Mouse (Mus musculus): Measurements from ENCODE around the gene Rptor. TPM values are rescaled to one million over a fixed set of nuclear protein-coding genes. Genes with fewer than 3 reads are reported as not detected.

The Rptor gene
- total and polyA plus RNA-seq, 2 experiments from 2014 or later, result 8.5 to 64.8 TPM

DNA sequence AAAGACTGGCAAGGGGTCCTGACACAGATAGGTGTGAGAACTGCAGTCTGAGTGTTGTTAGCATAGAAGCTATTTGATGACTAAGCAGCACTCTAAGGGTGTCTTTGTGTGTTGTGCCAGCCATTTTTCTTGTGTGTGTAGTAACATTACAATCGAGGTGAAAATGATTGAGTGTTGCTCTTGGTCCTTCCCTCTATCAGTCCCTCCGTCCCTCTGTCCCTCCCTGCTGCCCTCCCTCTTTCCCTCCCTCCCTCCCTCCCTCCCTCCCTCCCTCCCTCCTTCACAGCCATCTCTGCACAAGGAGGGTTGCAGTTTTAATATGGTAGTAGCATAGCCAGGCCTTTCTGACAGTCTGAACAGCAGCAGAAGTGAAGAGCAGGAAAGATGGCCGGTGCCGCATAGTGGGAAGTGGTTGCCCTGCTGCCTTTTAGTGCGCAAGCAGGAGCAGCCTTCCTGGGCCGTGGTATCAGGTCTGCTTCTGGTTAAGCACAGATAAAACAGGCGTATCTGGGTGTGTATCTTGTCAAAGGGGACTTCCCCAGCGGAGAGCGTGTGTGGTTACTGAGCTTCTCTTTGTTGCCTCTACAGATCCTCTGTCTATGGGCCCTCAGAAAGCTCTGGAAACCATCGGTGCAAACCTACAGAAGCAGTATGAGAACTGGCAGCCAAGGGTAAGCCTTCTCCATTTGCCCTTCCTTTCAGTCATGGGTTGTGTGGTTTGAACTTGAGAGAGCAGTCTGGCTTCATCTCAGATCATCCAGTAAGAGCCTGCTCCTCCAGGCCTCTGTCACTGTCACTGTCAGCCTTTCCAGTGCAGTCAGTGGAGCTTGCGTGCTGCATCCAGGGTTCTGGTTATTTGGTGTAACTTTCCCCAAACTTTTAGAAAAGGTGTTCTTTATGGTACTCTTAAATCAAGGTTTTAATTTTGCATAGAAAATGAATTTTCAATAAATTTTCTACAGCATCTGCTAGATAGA, 68.3 kb downstream of the Rptor start:
- H3K27ac ChIP-seq (ENCODE audit: low read depth, low read length), result no peak overlapping the region
- TF ChIP-seq CTCF (IDR thresholded peaks at IDR 0.05), result no peak
- 79% methylated on average over 11 of the region's 11 CpGs for WGBS
- no peaks in the 10 kb centered on the region for H3K9me3 ChIP-seq (ENCODE audit: low read length)
- no peak overlapping the region for H3K4me3 ChIP-seq (ENCODE audit: low read depth, low read length)
- H3K4me1 ChIP-seq (ENCODE audit: insufficient read depth, low read length), result 0 out of 2 replicates have a peak, but pooled peaks cover 3% of the 10 kb centered on the region
- ATAC-seq (ENCODE audit: low FRiP score) (no peak), DNase-seq (ENCODE audit: low spot score) (no peak)
- no peaks in the 10 kb centered on the region; the same call in 1 of the 2 replicates for H3K36me3 ChIP-seq (ENCODE audit: insufficient read depth, low read length)
- H3K9ac ChIP-seq (replicated peaks; ENCODE audit: low read length, poor library complexity, severe bottlenecking), result no peak overlapping the region
- no peaks in the 10 kb centered on the region for H3K27me3 ChIP-seq (ENCODE audit: insufficient read depth, low read length)
- no peak overlapping the region for H3K4me2 ChIP-seq (ENCODE audit: low read depth, low read length, poor library complexity, severe bottlenecking)

DNA sequence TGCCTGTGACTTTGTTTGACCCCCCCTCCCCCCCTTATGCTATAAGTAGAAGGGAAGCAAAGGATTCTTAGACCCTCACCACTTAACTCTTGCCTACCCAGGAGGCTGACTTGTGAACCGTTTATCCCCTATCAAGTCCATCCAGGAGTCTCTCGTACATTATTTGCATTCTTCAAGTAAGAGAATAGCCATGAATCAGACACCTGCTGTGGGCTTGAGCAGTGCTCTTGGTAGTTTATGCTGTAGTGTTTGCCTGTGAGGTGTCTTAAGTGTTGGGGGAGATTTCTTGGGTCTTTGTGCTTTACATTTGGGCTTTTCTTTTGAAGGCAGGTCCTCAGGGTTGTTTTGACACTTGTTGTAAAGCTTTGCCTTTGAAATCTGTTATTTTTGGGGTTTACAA, 69.3 kb downstream of the Rptor start:
- WGBS, result 26% methylated on average over 2 of the region's 2 CpGs

DNA sequence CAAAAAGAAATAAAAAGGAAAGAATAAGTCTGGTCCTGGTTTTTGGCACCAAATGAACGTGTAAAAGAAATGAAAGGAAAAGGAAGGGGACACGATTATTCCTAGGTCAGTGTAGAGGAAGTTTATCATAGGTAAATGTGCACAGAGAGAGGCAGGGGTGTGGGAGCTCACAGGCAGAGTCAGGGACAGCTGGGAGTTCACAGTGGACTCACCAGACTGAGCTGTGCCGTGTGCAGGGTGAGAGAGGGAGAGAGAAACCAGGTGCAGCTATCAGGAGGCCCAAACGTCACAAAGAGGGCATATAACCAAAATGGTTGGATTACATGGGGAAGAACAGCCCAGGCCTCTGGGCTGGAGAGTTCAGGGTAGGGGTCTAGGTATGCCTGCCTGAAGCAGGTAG, 70.1 kb downstream of the Rptor start:
- Histone ChIP-seq H3K9ac (replicated peaks; ENCODE audit: low read length, poor library complexity, severe bottlenecking) (no peak overlapping the region), H3K4me3 (ENCODE audit: low read depth, low read length) (no peak overlapping the region), H3K4me2 (ENCODE audit: low read depth, low read length, poor library complexity, severe bottlenecking) (no peak overlapping the region), H3K27me3 (ENCODE audit: insufficient read depth, low read length) (no peaks in the 10 kb centered on the region), H3K36me3 (ENCODE audit: insufficient read depth, low read length) (no peaks in the 10 kb centered on the region; the same call in 1 of the 2 replicates), H3K4me1 (ENCODE audit: insufficient read depth, low read length) (peaks cover 13% of the 10 kb centered on the region; the same call in 1 of the 2 replicates), H3K27ac (ENCODE audit: low read depth, low read length) (no peak overlapping the region), H3K9me3 (ENCODE audit: low read length) (no peaks in the 10 kb centered on the region)
- ATAC-seq (ENCODE audit: low FRiP score) (no peak), DNase-seq (ENCODE audit: low spot score) (no peak)
- 75% methylated on average over 4 of the region's 4 CpGs for WGBS
- TF ChIP-seq CTCF (IDR thresholded peaks at IDR 0.05), result no peak

More for the DNA sequence above, 69.3 kb downstream of the Rptor start:
- Histone ChIP-seq H3K9me3 (ENCODE audit: low read length) (no peaks in the 10 kb centered on the region), H3K4me2 (ENCODE audit: low read depth, low read length, poor library complexity, severe bottlenecking) (no peak overlapping the region), H3K27me3 (ENCODE audit: insufficient read depth, low read length) (no peaks in the 10 kb centered on the region), H3K4me1 (ENCODE audit: insufficient read depth, low read length) (peaks cover 13% of the 10 kb centered on the region; the same call in 1 of the 2 replicates), H3K36me3 (ENCODE audit: insufficient read depth, low read length) (no peaks in the 10 kb centered on the region; the same call in 1 of the 2 replicates), H3K9ac (replicated peaks; ENCODE audit: low read length, poor library complexity, severe bottlenecking) (no peak overlapping the region), H3K27ac (ENCODE audit: low read depth, low read length) (no peak overlapping the region), H3K4me3 (ENCODE audit: low read depth, low read length) (no peak overlapping the region)
- DNase-seq (ENCODE audit: low spot score) (no peak), ATAC-seq (ENCODE audit: low FRiP score) (no peak)
- TF ChIP-seq CTCF (IDR thresholded peaks at IDR 0.05), result no peak

DNA sequence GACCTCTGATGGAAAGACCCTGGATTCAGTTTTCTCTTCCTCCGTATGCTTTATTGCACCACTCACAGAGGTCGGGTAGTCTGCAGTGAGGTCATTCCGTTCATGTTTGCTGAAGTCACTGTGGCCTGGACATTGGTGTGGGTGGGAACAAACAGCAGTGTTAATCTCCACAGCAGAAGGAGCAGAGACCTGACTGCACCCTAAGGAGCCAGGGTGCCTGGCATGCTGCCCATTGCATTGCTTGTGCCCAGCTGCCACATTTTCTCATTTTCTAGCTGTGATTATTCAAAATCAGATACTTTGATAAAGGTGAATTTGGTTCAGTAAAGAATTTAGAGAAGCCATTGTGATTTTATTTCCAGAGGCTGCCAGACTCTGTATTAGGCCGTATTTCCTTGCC, 72.1 kb downstream of the Rptor start:
- Histone ChIP-seq H3K27ac (ENCODE audit: low read depth, low read length) (no peak overlapping the region), H3K9ac (replicated peaks; ENCODE audit: low read length, poor library complexity, severe bottlenecking) (no peak overlapping the region), H3K4me1 (ENCODE audit: insufficient read depth, low read length) (peaks cover 13% of the 10 kb centered on the region; the same call in 1 of the 2 replicates), H3K36me3 (ENCODE audit: insufficient read depth, low read length) (no peaks in the 10 kb centered on the region; the same call in 1 of the 2 replicates), H3K9me3 (ENCODE audit: low read length) (no peaks in the 10 kb centered on the region), H3K27me3 (ENCODE audit: insufficient read depth, low read length) (no peaks in the 10 kb centered on the region), H3K4me2 (ENCODE audit: low read depth, low read length, poor library complexity, severe bottlenecking) (no peak overlapping the region), H3K4me3 (ENCODE audit: low read depth, low read length) (no peak overlapping the region)
- DNase-seq (ENCODE audit: low spot score) (no peak), ATAC-seq (ENCODE audit: low FRiP score) (no peak)
- TF ChIP-seq CTCF (IDR thresholded peaks at IDR 0.05), result no peak
- WGBS, result 78% methylated on average over 4 of the region's 4 CpGs

DNA sequence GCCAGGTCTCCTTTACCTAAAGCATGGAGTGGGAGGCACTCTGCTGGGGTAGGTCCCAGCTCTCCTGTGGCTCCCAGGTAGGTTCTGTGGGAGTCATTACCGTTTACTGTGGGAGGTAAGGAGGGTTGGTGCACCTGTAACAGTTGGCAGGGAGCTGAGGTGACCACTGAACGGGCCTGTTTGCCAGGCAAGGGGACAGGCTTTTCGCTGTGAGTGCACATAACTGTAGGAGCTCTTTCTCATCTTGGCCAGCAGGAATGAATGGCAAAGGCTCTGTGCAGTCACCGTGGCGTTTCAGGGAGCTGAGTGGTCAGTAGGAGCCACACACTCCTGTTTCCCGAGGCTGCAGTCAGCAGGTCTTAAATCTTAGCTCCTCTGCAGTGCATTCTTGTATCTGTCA, 72.8 kb downstream of the Rptor start:
- peaks cover 13% of the 10 kb centered on the region; the same call in 1 of the 2 replicates for H3K4me1 ChIP-seq (ENCODE audit: insufficient read depth, low read length)
- ATAC-seq (ENCODE audit: low FRiP score) (no peak), DNase-seq (ENCODE audit: low spot score) (no peak)
- WGBS, result 74% methylated on average over 6 of the region's 6 CpGs
- H3K4me2 ChIP-seq (ENCODE audit: low read depth, low read length, poor library complexity, severe bottlenecking), result no peak overlapping the region
- H3K27me3 ChIP-seq (ENCODE audit: insufficient read depth, low read length), result no peaks in the 10 kb centered on the region
- no peak overlapping the region for H3K9ac ChIP-seq (replicated peaks; ENCODE audit: low read length, poor library complexity, severe bottlenecking)
- H3K27ac ChIP-seq (ENCODE audit: low read depth, low read length), result no peak overlapping the region
- no peaks in the 10 kb centered on the region for H3K9me3 ChIP-seq (ENCODE audit: low read length)
- H3K4me3 ChIP-seq (ENCODE audit: low read depth, low read length), result no peak overlapping the region
- no peak for TF ChIP-seq CTCF (IDR thresholded peaks at IDR 0.05)
- H3K36me3 ChIP-seq (ENCODE audit: insufficient read depth, low read length), result no peaks in the 10 kb centered on the region; the same call in 1 of the 2 replicates

Data from midbrain, postnatal 0 days (tissue).